In genomic region chr19:23056851-23057707, GRCm38 (mm10) we compare ENCODE assay signal across 8 mouse cellular contexts.
DNase-seq lines count a peak whose midpoint lies in the region; ATAC-seq and TF ChIP-seq lines count a peak whose summit lies in the region.

No protein-coding gene starts in this region.

- 0 out of 2 replicates have a peak, but pooled peaks have one; percentile 37 for TF ChIP-seq POLR2A in cortical plate, adult 2 months (IDR thresholded peaks at IDR 0.05; ENCODE audit: extremely low read depth, insufficient read depth, low read length)

- H3K27ac ChIP-seq in cortical plate, adult 2 months (ENCODE audit: insufficient read depth, low read length) = peak overlapping the region; percentile 90
- H3K27ac ChIP-seq in hindbrain, embryonic 16.5 days (ENCODE audit: low read depth, low read length) = peak overlapping the region; percentile 56
- H3K27ac ChIP-seq in lung, embryonic 16.5 days (ENCODE audit: low read length) = peak overlapping the region; percentile 94

- H3K27me3 ChIP-seq in hindbrain, embryonic 16.5 days (replicated peaks; ENCODE audit: control insufficient read depth, insufficient read depth, low read length) = no peaks in the 10 kb centered on the region; the same call in 1 of the 2 replicates
- no peaks in the 10 kb centered on the region for H3K27me3 ChIP-seq in lung, embryonic 16.5 days (ENCODE audit: control insufficient read depth, insufficient read depth, low read depth, low read length)

- peak; percentile 91 to 94 for DNase-seq in adrenal gland, adult (ENCODE audit: inconsistent age in 2 of 2, low spot score in 1 of 2)
- DNase-seq in gastrocnemius, postnatal 10 days = peak; percentile 73
- peak; percentile 36 to 60 for DNase-seq in layer of hippocampus, postnatal 25 days (ENCODE audit: extremely low spot score in 1 of 2, low spot score in 1 of 2)
- DNase-seq in ovary, postnatal 14 days (ENCODE audit: low spot score) = peak; percentile 55
- peak; percentile 50 for DNase-seq in thymus, postnatal 4 days

- no peak for TF ChIP-seq CTCF in cortical plate, adult 2 months (IDR thresholded peaks at IDR 0.05; ENCODE audit: extremely low read depth, insufficient read depth, low read length)

- no peaks in the 10 kb centered on the region for H3K9me3 ChIP-seq in hindbrain, embryonic 16.5 days (ENCODE audit: control insufficient read depth, low read length)
- H3K9me3 ChIP-seq in lung, embryonic 16.5 days (ENCODE audit: control insufficient read depth, low read length) = no peaks in the 10 kb centered on the region

- H3K4me1 ChIP-seq in cortical plate, adult 2 months (ENCODE audit: control insufficient read depth, insufficient read depth, low read length) = peaks cover 8% of the 10 kb centered on the region
- peaks cover 13% of the 10 kb centered on the region for H3K4me1 ChIP-seq in hindbrain, embryonic 16.5 days (ENCODE audit: control insufficient read depth, insufficient read depth, low read depth, low read length)
- peaks cover 38% of the 10 kb centered on the region for H3K4me1 ChIP-seq in lung, embryonic 16.5 days (replicated peaks; ENCODE audit: control insufficient read depth, insufficient read depth, low read length)

- H3K4me2 ChIP-seq in hindbrain, embryonic 16.5 days (ENCODE audit: low read length) = peak overlapping the region; percentile 70
- H3K4me2 ChIP-seq in lung, embryonic 16.5 days (ENCODE audit: low read depth, low read length) = peak overlapping the region; percentile 54

- peak overlapping the region; percentile 0; the same call in 1 of the 2 replicates for H3K4me3 ChIP-seq in cortical plate, adult 2 months (ENCODE audit: insufficient read depth, low read length)
- H3K4me3 ChIP-seq in hindbrain, embryonic 16.5 days (ENCODE audit: low read length) = peak overlapping the region; percentile 37
- H3K4me3 ChIP-seq in lung, embryonic 16.5 days (ENCODE audit: low read length) = peak overlapping the region; percentile 33

- peak; percentile 86 for ATAC-seq in hindbrain, embryonic 16.5 days
- peak; percentile 93 for ATAC-seq in lung, embryonic 16.5 days (ENCODE audit: low read depth)

- WGBS in hindbrain, embryonic 16.5 days = 3% methylated on average over 32 of the region's 32 CpGs
- 2% methylated on average over 32 of the region's 32 CpGs for WGBS in lung, embryonic 16.5 days

- peak overlapping the region; percentile 55 for H3K9ac ChIP-seq in hindbrain, embryonic 16.5 days (ENCODE audit: low read depth, low read length)
- peak overlapping the region; percentile 62 for H3K9ac ChIP-seq in lung, embryonic 16.5 days (ENCODE audit: low read length)

- H3K36me3 ChIP-seq in hindbrain, embryonic 16.5 days (ENCODE audit: control insufficient read depth, insufficient read depth, low read length) = no peaks in the 10 kb centered on the region
- no peaks in the 10 kb centered on the region for H3K36me3 ChIP-seq in lung, embryonic 16.5 days (ENCODE audit: control insufficient read depth, insufficient read depth, low read length)

Comparison
In these comparisons a context has a peak if more than half of its experiments do, and no peak if none do; other contexts are left out.
1. Peak in every context shown above with its lines: DNase-seq, ATAC-seq, H3K4me3 ChIP-seq and H3K27ac ChIP-seq.